Mouse (Mus musculus) urinary bladder, adult 18-20 months (tissue): ENCODE results near the gene Eaf2.

ENCODE experiments used
- DNase-seq, 2 experiments: peaks; one replicate each; pipeline ENCODE4 v3.0.0; 2022; ENCODE audit warnings: low spot score in 2 of 2, mixed read lengths in 2 of 2

Eaf2 gene

GRCm38 (mm10) chr16:36770191-36770771 is 104.5 kb downstream of the Eaf2 start:
- DNase-seq, result no peak

GRCm38 (mm10) chr16:36751979-36752378 is 122.8 kb downstream of the Eaf2 start:
- DNase-seq, result no peak

GRCm38 (mm10) chr16:36747767-36748166 is 127.0 kb downstream of the Eaf2 start:
- DNase-seq, result no peak

- no peak for DNase-seq
These were observed 127.7 kb downstream of the Eaf2 start for GRCm38 (mm10) chr16:36747068-36747467.

GRCm38 (mm10) chr16:36743580-36743979 is 131.2 kb downstream of the Eaf2 start:
- DNase-seq, result no peak
